Mouse (Mus musculus): ENCODE measurements around the gene Lekr1.

- TF ChIP-seq CTCF (IDR thresholded peaks at IDR 0.05; ENCODE audit: borderline replicate concordance, insufficient read depth, low read depth, low read length) (no peak), POLR2A (IDR thresholded peaks at IDR 0.05; ENCODE audit: borderline replicate concordance, insufficient read depth, low read length) (no peak)
Observed at GRCm38 (mm10) chr3:65855521-65855920, 189.5 kb downstream of the Lekr1 start.

Data from cerebellum, adult 2 months (tissue).